Mouse (Mus musculus): ENCODE measurements around the gene Gm20388.

The Gm20388 gene

DNA sequence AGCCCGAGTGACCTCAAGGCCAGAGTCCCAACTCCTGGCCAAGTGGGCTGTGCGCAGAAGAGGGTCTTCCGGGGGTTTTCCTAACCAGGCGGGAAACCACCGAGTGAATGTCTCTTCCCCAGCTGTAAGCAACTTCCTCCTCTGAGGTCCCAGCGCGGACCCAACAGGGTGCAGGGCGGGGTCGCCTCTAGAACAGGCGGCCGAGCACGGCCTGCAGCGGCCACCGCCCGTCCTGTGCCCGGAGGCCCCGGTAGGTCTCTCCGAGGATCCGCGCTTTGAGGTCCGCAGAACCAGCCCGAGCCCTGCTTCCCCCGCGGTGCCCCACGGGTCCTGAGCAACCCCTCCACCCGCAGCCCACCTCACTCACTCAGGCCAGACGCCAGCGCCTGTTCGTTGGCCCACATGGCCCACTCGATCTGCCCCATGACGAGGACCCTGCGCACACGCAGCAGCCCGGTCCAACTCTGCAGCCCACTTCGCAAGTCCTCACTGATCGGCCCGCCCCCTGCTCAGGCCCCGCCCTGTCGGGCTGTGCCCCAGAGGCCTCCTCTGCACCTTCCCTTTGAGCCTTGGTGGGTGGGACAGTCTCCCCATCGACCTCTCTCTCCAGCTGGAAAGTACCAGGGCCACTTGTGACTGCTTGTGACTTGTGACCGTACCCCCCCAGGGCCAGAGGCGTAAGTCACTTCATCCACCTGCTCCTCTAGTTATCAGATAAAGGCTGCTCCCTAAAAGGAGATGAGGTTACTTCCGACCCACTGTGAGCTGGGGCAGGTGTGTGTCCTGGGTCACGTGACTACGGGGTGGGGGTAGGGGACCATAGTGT is 2522.0 kb downstream of the Gm20388 start, which contains the start of gene Cyba:
TSS of gene Cyba (minus strand) at position 488 of the 826 bp plus-strand sequence.
- DNase-seq = peak; percentile 90 to 94

DNA sequence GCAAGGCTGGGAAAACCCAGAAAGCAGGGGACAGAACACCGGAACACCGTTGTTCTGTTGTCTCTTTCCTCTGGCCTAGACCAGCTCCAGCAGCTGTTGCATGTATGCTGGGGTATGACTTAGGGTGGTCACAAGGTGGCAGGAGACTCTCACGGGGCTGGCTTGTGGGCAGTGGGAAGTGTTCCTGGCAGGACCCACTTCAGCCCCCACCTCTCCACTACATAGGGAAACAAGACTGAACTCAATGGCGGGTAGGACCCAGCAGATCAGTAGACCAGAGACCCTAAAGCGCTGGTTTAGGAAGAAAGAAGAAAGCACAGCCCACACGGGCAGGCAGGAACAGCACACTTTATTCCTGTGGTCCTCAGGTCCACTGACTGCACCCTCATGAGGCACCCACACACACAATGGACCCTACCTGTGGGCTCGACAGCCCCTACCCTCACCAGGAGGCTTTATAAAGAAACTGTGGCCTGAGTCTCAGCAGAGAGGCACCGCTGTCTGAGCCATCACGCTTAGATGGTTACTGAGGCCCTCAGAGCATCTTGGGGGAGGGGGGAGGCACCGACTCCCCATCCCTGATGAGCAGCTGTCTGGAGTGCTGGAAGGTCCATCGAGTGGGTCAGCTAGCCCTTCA is 2522.7 kb downstream of the Gm20388 start:
- no peak for DNase-seq

DNA sequence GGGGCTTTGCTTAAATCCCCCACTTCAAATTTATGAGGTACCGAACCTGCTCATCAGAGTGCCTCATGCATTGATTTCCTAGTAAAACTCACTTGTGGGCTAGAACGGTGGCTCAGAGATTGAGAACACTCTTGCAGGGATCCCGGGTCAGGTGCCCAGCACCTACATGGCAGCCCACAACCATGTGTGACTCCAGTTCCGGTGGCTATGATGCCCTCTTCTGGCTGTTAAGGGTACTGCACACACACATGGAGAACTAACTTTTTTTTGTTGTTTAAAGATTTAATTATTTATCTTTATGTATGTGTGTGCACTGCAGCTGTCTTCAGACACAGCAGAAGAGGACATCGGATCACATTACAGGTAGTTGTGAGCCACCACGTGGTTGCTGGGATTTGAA is 2524.7 kb downstream of the Gm20388 start:
- DNase-seq = no peak

DNA sequence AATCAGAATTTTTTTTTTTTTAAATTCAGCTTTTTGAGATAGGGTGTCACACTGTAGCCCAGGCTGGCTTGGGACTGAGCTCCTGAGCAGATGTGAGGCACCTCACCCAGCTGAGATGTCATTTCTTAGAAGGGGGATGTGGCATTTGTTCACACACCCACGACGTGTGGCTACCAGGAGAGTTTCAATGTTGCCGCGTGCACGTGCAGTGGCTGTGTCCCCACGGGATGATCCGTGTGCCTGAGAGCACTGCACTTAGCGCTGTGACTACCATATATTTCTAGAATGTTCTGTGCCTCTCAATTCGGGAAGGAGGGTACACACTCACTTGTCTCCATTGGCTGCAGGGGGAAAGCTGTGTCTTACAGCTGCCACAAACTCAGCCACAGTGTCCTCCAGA is 2525.5 kb downstream of the Gm20388 start:
- DNase-seq = no peak

DNA sequence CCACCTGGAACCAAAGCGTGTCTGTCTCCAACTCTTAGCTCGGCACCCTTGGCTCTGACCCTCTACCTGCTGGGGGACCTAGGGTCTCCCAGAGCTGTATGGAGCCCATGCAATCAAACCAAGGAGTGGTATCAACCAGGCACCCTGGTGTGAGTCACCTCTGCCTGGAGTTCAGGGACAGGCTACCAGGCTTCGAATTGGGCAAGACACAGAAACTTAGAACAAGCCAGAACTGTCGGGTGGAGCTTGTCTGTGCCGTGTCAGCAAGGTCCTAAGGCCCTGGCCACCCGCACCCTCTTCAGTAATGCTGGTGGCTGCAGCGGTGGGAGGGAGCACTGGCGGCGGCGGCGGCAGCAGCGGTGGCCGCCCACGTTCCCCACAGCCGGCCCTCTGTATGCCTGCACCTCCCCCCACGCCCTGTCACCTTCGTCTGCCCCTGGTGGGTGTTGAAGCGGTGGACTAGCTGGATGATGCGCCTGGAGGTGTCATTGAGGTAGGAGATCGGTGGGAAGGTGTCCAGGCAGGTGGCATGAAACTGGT is 2526.0 kb downstream of the Gm20388 start:
- no peak for DNase-seq

DNA sequence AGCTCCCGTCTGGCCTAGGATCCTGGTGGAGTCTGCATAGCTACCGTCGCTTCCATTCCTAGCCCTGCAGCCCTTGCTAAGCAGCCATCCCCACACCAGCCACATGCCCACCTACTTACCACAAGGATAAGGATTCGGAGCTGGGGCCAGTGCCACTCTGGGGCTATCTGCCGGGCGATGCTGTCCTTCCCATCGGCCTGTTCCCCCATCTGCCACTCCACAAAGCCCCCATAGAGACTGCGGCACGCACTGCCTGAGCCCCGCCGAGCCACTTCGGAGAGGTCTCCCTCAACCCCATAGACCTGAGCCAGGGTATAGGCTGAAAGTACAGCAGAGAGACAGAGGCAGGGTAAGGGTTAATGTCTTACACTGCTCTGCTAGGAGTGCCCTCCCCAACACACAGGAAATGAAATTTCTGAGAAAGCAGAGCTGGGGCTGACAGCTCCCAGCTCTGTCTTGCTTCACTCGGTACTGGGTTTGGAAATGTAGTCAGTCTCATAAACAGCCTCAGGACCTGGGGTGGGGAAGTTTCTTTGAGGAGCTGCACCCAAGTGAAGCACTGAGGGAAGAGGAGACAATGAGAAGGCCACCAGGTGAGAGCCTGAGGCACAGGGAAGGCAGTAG is 2527.2 kb downstream of the Gm20388 start:
- peak in 1 of 2 experiments; percentile 52 for DNase-seq

DNA sequence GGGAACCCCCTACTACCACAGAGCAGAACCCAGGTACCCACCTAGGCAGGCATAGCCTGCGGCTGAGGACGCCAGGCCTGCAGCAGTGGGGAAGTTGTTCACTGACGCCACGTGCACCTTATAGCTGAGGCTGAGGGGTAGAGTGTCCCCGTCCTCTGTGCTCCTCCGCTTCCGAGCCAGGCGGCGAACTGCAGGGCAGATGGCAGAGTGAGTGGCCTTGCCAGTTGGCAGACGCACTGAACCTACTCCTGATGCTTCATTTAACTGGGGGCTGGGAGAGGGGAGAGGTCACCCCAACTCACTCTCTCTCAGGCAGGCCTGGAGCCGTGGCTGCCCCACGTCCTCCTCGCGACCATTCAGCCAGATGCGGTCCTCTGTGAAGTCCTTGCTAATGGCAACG is 2528.7 kb downstream of the Gm20388 start:
- no peak for DNase-seq

DNA sequence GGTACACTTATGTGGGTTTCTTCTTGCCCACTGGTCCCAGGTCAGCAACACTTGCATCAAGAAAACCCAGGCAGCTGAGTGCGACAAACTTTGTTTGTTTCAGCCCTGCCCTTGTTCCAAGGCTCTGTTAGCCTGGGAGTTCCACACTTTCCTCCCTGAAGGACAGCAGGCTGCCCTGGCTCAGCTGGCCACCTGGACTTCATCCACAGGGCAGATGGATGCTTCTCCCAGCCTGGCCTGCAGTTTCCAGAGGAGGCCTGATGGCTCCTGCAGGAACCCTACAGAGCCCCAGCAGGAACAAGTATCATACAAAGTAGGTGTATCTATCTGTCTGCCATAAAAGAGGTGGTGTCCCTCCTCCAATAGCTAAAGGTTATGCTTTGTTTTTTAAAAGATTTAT is 2530.7 kb downstream of the Gm20388 start:
- DNase-seq = no peak

DNA sequence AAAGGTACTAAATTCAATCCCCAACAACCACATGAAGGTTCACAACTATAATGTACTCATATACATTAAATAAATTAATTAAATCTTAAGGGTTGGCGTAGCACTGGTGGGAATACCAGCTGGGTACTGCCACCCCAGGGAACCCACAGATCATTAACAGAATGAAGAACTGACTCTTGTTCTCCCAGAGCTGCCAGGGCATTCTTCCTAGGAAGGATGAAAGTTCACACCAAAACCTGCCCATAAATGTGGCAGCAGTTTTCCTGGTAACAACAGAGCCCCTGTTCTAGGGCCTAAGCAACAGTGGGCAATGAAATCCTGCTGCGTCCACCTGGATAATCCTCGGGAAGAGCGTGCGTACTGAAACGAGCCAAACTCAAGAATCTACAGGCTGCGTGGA is 2531.7 kb downstream of the Gm20388 start:
- no peak for DNase-seq

DNA sequence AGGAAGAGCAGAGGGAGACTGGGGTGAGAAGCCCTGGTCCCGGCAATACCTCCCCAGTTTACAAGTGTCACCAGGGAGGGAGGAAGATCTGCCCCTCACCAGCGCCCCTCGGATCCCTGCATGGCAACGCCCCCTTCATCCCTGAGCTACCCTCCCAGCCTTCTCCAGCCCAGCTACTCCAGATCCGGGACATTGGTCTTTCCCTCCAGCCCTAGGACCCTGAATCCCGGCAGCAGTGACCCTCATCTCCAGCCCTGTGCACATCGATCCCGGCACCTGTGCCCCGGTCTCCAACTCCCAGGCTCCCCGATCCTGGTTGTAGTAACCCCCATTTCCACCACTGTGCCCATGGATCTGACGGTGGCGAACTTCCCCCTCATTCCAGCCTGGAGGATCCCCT is 2532.1 kb downstream of the Gm20388 start:
- no peak for DNase-seq

DNA sequence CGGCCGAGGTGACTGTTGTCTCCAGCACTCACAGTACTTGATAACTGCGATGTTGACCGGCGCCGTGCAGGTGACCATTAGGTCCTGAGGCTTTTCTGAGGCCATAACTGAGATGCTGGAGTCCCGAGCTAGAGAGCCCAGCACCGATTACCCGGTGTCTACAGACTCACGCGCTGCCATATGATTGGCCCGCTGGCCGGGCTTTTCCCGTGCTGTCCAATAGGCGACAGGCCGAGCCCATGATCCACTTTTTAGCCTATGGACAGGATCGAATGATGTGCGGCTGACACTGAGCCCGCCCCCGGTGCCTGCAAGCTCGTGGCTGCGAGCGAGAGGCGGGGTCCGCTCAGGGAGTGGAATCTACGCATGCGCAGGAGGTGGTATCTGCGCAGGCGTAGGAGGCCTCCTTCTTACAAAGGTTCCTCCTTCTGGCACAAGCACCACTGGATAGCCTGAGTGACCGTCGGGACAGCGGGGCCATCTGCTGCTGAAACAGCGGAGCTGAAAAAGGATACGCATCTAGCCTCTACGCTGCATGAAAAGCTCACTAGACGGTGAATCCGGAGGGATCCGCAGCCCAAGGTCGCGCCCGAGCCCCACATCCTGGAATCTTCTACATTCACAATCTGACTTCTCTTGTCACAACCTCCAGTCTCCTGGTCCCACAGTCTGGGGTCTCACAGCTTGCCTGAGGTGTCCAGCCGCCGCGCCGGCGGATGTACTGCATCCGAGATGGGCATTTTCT is 2532.8 kb downstream of the Gm20388 start, which contains the start of gene Mvd:
TSS of gene Mvd (minus strand) at position 161 of the 745 bp plus-strand sequence.
- DNase-seq = peak; percentile 99 to 100

DNA sequence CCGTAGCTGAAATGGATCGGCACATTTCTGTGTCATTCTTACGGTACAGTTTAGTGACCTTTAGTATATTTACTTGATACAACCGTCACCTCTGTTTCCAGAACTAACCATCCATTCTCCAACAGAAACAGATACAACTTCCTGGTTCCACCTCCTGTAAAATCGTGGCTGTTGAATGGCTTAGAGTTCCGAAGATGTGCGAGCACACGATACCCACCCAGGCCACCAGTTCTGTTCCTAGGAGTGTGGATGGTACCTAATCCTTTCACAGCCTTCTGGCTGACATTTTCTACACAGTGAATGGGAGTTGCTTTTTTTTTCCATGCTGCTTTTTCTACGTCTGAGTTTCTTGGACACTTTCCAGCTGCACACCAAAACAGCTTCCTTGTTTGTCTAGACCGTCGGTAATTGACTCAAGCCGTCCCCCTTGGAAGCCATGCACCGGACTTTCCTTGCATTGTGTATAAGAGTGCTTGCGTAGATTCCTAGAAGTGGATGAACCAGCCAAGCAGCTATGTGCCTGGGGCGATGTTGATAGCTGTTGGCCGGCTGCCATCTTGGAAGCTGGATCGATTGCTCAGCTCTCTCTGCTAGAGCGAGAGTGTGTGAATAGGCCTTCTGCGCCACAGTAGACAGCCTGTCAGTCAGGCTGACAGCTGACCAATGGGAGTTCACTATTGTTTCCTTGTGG is 2533.6 kb downstream of the Gm20388 start:
- DNase-seq = peak; percentile 94 to 96

DNA sequence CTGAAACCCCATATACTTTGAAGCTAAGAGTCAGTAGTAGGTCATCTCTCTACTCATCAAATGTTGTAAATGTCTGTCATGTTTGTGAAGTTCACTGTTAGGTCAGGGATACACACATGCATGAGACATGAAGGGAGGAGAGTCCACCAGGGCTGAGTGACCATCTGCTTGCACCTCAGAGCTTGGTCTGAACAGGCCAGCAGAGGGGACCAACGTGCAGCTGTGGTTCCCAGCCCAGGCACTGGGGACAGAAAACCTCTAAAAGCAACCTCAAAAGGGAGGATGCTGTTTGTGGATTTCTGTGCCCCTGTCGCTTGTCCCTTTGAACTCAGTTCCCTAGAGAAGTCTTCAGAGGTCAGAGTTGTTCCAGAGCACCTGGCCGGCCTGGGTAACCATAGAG is 2534.6 kb downstream of the Gm20388 start:
- DNase-seq = no peak

DNA sequence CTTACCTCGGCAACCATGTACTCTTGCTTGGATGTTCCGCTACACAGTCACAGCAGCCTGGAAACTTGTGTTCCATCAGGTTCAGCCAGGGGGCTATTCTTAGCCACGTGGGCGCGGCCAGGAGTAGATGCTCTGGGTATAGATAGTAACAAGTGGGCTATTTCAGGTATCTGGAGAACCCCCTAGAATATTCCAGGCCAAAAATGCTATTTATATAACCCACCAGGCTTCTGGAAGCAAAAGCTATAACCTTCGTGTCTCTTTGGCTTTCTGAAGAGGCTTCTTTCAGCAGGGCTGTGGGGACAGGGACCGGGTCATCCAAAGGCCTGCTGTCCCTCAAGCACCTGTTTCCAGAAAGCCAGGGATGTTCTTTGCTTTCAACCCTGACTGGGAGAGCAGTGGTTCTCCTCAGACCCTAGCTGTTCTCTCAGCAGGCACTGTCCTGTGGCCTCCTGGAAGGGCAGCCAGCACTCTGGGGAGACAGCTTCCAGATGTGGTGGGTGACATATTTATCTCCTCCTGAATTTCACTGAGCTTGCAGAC is 2540.6 kb downstream of the Gm20388 start:
- no peak for DNase-seq

DNA sequence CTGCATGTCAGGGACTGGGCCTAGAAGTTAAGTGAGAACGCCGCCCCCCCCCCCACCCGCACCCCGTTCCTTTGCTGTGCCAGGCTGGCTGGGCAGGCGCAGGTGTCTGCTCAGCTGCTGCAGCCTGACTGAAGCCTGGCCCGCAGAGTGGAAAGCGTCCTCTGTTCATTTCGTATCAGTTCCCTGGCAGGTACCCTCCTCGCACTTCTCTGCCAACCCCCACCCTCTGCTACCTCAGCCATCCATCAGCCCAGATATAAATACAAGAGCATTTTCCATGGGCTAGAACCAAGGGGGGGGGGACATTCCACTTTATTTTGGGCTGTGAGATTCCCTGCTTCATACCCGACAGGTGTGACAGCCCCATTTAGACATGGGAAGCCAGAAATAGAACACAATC is 2541.5 kb downstream of the Gm20388 start:
- no peak for DNase-seq

DNA sequence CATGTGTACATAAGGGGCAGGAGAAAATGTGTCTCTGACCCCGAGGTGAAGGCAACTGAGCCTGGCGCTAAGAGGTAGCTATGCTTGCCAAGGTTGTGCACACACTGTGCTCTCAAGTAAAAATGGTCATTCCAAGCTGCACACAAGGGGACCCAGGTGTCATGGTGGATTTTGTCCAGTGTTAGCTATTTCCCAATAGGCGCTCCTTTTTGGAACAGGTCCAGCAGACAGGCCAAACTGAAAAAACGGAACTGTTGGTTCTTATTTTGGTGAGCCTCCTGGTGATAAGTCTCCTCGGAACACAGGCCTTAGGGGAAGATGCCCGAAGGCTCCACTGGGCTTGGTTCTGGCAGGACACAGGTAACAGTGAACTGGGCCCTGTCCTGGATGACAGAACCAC is 2543.8 kb downstream of the Gm20388 start:
- DNase-seq = no peak

DNA sequence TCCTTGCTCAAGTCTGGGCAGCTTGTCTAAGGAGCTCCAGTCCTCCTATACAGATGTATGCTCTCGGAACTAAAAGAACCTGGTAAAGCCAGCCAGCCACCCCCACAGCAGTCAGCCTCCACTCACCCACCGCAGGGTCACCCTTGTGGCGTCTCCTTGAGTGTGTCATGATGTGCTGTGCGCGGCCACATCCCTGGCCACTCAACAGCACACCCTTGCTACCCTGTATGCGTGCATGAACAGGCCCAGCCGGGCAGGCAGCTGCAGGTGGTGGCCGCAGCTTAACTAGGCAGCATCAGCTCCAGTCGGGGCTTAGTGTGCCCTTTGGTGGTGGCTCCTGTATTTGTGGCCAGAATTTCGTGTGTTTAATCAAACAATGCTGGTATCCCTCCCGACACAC is 2546.5 kb downstream of the Gm20388 start:
- DNase-seq = no peak

DNA sequence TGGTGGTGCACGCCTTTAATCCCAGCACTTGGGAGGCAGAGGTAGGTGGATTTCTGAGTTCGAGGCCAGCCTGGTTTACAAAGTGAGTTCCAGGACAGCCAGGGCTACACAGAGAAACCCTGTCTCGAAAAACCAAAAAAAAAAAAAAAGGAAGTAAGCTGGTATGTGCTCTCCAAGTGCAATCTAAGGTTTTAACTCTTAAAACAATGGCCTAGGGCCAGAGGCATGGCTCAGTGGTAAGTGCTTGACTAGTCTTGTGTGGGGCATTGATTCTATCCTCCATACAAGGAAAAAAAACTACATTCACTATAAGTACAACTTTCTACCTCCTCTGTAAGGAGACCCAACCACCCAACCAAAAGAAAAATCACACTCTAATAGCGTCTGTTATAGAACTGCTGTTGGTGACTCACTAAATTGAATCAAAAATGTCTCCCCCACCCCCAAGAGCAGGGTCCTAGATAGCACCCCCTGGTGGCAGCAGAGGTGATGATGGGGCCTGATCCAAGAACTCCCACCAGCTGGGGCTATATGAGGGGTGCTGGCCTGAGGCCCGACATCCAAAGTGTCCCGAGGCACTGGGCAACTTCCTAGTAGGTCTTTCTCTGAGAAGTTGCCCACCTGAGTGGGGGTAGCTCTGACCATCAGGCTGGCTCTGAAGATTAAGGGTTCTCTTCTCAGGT is 2548.7 kb downstream of the Gm20388 start:
- no peak for DNase-seq

DNA sequence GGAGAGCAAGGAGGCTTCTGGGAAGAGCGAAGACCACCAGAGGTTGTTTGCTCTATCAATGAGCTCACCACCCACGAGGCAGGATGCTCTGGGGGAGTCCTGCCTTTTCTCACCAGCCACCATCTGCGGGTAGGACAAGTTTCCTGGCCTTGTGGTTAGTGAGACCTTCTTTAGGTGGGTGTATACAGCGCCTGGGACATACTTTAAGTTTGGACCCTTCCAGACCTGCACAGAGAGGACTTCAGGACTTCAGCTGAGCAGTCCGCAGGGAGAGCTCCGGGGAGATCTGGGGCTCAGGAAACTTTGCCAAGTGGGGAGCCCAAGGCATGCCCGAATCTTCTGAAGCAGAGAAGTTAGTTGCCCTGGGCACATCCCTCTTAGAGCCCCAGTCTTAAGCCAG is 2549.3 kb downstream of the Gm20388 start:
- DNase-seq = no peak

DNA sequence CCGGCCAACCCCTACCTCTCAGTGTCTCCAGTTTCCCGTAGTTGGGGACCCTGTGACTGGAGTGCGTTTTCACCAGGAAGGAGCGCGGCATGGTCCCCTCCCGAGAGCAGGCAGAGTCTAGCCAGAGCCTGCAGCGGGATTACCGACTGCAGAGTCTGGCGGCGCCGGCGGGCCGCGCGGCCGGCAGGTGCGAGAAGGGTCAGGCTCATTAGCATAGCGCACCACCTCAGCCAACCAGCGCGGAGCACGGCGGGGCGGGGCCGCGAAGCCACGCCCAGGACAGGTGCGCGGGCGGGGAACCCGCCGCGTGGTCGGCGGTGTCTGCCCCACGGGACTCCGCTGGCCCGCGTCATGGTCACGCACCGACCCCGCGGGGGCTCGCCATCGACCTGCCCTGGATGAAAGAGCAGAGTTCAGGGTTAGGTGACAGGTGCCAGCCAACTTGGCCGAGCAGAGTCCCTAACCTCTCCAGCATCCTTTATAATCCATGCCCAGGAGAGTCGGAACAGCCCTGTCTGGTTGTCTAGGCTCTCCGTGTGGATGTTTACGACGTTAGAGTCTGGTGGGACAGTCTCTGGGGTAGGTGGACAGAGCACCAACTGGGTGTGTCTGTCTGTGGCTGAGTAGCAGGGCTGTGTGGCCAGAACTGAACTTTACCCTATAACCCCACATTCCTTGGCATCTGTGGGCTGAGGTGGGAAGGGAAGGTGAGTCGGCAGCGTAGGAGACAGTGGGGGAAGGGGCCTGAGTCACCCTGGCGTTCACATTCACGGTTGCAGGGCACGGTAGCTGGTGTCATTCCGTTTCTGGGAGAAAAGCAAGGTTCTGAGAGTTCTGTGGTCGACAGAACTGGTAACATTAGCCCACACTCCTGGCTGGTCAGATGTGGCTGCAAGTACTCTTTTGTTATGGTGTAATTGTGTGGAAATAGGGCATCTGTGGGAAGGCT is 2550.2 kb downstream of the Gm20388 start, which contains the start of gene Snai3:
TSS of gene Snai3 (minus strand) at position 210 of the 949 bp plus-strand sequence.
- peak; percentile 79 to 84 for DNase-seq
